Mouse (Mus musculus): ENCODE data around the gene Stk24. TPM values are rescaled to one million over a fixed set of nuclear protein-coding genes. Genes with fewer than 3 reads are reported as not detected.

Stk24 gene
- polyA plus RNA-seq, 1 experiment: 32.3 TPM

DNA sequence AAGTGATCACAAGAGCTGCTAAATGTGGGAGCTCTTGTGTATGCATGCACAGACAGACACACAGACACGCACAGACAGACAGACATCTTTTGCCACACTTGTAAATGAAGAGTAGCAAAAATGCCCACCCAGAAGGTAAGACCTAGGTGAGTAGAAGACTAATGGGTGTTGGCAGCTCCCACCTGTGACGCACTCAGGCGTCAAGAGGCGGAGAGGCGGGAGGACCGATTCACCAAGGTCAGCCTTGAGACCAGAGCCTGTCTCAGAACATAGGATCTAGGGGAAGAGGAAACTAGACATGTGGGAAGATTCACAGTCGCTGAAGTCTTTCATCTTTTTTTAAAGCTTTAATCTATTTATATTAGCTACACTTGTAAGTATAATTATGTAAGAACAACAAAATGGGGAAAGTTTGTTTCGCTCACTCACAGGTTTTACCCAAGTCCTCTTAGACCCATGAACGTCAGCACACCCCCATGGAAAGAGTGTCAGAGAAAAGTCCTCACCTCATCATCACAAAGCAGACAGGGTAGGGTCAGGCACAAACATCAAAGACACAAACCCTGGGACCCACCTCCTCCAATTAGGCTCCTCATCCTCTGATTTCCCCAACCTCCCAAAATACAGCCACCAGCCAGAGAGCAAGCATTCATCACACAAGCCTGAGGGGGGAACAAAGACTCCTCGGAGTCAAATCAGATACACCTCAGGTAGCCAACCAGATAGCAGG, 26.0 kb downstream of the Stk24 start:
- no peak for DNase-seq (ENCODE audit: extremely low spot score in 1 of 2, low spot score in 1 of 2)

DNA sequence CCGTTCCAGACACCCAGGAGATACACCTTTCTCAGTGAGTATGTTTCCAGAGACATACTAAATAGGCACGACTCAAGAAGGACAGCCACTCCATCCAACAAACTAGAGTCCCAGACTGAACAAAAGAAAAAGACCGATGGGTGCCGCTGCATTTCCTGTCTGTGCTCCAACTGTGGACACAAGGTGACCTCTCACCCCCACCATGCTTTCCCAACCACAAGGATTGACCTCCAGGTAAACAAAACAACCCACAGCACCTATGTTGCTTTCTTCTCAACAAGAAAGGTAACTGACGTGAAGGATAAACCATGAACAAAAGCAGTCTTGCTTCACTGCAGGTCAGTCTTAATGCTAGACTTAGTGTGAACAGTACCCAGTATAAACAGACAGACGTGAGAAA, 27.1 kb downstream of the Stk24 start:
- DNase-seq (ENCODE audit: extremely low spot score in 1 of 2, low spot score in 1 of 2): no peak

DNA sequence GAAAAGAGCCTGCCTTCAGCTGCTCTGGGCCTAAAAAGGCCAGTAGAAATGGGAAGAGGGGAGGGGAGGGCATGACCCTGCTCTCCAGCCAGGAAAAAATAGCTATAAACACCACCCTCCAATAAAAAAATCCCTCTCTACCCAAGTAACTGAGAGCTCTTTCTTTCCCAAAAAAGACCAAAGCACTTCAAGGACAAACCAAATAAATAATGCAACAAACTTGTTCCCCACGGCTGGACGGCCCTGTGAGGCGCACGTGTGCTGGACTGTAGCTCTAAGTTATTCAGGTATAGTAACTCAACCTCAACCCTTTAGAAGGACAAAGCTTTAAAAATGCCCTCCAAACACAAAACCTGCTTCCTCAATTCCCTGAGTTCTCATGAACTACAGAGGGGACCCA, 28.1 kb downstream of the Stk24 start:
- DNase-seq (ENCODE audit: extremely low spot score in 1 of 2, low spot score in 1 of 2): no peak

DNA sequence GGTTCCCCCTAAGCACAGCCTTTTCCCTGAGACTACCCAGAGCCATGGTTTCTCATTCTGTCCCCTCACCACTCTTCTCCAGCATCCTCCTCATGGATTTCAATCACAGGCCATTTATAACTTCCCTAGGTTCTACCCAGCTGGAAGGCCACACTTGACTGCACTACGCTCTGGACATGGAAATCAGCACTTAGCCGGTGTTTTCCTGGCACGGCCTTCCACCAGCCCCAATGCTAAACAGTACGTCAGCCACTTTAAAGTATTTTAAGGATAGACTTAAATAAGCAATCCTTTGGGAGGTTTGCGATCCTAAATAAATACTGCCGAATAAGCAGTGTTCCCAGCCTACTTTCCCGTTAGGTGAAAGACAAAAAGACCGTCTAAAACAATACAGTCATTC, 29.8 kb downstream of the Stk24 start:
- no peak for DNase-seq (ENCODE audit: extremely low spot score in 1 of 2, low spot score in 1 of 2)

DNA sequence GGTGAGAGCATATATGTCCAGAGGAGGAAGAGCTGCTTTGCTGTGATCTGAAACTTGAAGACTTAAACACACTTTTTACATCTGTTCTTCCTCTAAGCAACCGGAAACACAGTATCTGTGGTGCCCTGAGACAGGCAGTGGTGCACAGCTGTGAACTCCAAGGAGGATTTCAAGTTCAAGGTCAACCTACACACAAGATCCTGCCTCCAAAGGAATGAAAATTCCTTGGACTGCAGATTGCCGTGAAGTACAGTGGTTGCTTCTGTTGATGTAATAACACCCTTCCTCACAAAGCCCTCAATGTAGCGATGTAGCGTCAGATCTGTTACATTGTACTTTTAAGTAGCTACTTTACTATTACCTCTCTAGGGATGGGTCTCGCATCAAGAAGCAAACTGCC, 30.5 kb downstream of the Stk24 start:
- DNase-seq (ENCODE audit: extremely low spot score in 1 of 2, low spot score in 1 of 2): no peak

DNA sequence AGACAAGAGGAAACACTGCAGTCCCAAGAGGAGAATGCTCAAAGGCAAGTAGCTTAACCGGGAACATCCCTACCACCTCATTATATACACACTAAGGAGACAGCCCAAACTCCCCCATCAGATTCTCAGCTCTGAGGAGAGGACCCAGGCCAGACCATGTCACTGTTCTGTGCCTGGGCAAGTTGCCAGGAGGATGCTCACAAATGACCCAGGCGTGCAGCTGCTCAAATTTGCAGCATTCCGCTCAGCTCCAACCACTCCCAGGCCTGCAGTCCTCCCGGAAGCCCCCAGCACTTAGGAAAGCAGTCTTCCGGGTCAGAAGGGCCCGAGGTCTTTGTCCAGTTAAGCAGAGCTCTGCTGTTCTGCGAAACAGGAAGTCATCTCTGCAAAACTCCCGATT, 31.6 kb downstream of the Stk24 start:
- no peak for DNase-seq (ENCODE audit: extremely low spot score in 1 of 2, low spot score in 1 of 2)

DNA sequence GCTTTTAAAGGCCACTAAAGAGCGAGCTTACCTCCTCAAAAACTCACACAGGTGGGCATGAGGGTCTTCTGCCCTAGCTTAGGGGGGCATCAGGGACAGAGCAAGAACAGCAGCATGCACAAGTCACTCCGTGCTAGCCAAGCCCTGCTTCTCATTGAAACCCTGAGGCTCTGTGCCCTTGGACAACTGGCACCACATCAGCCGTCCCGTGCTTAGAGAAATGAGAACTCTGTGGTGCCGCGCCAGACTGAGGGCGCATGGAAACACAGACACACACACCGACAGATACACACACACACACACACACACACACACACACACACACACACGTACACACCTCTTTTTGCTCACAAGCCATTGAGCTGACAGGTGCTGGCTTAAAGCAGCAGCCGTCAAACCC, 32.7 kb downstream of the Stk24 start:
- no peak for DNase-seq (ENCODE audit: extremely low spot score in 1 of 2, low spot score in 1 of 2)

DNA sequence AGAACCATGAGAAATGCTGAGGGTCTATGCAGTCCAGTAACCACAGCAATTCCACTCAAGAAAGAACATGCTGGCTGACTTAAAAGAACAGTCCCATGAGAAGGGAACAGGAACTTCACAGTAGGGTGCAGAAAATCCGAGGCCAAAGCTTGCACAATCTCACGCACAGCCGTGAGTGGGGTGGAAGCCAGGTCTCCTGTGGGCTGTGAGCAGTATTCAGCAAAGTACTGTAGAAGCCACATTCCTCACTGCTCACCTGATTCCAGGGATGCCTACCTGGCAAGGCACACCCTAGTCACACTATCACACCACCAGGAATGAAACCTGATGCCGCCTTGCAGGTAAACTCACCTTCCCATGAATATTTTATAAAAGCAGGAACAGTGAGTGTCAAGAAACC, 33.2 kb downstream of the Stk24 start:
- DNase-seq (ENCODE audit: extremely low spot score in 1 of 2, low spot score in 1 of 2): no peak

DNA sequence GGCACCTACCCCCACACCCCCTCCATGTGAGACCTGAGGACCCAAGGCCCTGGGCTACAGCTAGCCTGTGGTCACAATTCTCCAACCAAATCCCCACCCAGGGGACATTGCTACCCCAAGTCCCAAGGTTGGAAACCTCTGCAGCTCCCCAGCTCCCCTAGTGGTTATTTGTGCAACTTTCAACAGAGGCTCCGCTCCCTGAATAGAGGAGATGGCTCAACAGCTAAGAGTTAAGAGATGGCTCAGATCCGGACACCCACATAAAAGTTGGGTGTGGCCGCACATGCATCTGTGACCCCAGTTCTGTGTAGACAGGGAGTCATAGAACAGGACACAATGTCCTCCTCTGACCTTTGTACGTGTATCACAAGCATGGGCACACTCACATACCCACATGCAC, 33.8 kb downstream of the Stk24 start:
- no peak for DNase-seq (ENCODE audit: extremely low spot score in 1 of 2, low spot score in 1 of 2)

DNA sequence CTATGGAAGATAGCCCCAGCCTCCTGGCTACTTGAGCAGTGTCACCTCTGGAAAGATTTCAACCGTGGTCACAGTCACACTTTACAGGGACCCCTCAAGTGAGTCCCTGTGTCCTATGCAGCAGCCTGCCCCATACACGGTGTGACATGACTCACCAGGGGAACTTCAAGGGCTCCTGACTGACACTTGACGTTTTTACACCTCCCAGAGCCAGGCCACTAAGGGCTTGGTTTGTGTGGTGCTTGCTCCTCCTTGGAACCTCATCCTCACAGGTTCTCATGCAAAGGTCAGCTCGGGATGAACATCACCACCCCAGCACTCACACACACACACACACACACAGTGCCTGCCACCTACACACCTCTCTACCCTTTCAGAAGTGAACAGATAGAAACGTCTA, 34.9 kb downstream of the Stk24 start:
- no peak for DNase-seq (ENCODE audit: extremely low spot score in 1 of 2, low spot score in 1 of 2)

DNA sequence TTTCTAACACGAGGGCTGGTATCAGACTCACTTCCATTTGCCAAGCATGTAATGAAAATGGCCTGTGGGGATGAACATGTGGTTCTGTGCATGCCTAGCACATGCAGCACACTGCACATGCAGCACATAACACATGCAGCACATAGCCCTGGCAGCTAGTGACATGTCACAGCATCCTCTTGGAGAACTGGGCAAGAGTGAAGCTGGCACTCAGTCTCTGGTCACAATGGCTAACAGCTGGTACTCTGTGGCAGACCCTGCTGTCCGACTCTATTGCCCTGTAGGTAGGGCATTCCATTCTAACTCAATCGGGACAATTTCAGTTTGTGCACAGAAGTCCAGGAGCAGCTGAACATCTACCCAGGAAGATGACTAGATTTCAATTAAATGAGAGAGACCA, 36.9 kb downstream of the Stk24 start:
- DNase-seq (ENCODE audit: extremely low spot score in 1 of 2, low spot score in 1 of 2): no peak

DNA sequence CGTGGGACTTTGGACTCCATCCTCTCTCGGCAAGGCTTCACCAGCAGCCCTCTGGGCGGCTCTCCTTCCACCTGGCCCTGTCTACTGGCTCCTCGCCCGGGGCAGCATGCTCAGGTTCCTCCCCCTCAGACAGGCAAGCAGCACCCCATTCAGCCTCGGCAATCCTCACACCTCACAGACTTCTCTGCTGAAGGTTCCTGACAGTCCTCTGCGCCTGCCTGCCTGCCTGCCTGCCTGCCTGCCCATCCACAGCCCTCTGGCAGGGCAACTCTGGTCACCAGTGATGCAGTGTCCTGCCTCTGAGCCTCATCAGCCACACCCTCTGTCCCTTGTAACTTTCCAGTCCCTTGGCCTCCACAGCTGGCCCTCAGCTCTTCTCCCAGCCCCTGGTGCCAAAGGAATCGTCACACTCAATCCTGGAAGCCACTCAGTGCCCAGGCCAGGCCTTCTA, 39.8 kb downstream of the Stk24 start:
- no peak for DNase-seq (ENCODE audit: extremely low spot score in 1 of 2, low spot score in 1 of 2)

DNA sequence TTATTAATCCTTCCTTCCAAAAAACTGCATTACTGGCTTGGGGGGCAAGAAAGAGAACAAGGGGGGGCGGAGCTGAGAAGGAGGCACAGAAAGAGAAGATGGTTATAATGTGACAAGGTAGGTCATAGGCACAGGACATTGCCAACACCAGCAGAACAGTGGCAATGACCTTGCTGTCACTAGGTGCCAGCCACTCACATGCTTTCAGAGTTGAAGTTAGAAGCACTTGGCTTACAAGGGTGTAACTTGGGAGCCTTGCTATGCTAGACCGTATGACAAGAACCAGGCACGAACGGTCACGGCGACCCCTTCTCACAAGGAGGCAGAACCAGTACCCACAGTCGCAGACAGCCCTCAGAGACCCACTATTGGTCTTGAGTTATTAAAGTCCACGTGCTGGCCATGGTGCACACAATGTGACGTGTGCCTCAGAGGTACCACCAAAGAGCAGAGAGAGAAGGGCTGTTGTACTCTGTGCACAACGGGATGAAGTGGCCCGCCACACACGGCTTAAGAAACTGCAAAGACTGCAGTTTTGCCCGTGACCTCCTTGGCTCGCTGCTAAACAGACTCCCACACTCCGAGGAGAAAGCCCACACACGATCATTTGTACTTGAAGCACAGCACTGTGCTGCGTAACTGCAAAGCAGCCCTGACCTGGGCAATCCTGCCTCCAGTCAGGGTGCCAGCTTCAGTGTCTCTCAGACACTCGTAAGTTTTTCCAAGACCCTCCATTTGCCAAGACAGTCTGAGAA, 40.8 kb downstream of the Stk24 start:
- no peak for DNase-seq (ENCODE audit: extremely low spot score in 1 of 2, low spot score in 1 of 2)

DNA sequence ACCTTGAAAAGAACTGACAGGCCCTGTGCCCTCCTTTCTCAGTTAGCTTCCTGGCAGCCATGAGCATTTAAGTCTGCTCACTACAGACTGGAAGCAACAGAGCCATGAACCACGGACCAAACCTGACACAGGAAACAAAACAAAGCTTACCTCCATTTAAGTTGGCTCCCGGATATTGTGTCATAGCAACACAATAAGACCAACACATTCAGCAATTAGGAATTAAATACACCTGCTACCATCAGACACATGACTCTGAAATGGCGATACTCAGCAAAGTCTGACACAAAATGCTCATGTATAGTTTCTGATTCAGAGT, 49.8 kb downstream of the Stk24 start:
- no peak for DNase-seq (ENCODE audit: extremely low spot score in 1 of 2, low spot score in 1 of 2)

DNA sequence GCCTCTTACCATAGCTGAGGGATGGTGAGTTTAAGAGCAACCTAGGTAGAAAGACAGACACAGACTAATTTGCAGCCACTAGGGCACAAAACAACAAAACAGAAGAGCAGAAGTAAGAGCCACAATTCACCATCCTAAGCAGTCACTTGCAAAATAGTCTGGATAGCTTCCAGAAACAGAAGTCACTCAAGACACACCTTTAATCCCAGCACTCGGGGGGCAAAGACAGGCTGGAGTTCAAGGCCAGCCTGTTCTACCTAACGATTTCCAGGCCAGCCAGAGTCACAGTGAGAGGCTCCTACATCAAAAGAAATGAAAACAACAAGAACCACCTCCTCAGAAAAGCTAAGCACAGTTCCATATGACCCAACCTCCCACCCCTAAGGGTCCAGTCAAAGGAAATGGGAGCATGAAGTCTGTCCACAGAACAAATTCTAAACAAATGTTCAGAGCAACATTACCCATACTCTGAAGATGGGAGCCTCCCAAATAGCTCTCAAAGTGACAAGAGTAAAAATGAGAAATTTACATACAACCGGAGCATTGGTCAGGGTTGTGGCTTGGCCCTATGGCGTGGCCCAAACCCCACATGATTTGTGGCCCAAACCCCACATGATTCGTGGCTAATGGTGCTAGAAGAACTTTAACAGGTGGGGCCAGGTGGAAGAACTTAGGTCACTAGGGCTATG, 50.3 kb downstream of the Stk24 start:
- no peak for DNase-seq (ENCODE audit: extremely low spot score in 1 of 2, low spot score in 1 of 2)

DNA sequence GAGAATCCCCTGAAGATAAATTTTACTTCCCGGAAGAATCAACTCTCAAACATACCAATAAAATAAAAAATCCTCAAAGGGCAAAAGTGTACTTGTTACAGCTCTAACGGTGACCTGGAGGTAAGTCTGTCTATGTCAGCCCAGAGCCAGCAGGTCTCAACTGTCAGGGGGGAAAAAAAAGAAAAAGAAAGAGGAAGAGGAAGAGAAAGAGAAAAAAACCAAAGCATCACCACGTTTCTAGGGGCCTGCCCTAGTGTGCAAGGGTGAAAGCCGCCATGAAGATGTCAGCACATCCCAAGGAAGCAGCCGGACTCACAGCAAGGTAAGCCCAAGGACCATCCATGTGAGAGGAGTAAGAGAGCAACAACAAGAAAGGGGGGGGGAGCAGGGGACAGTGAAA, 50.9 kb downstream of the Stk24 start:
- no peak for DNase-seq (ENCODE audit: extremely low spot score in 1 of 2, low spot score in 1 of 2)

DNA sequence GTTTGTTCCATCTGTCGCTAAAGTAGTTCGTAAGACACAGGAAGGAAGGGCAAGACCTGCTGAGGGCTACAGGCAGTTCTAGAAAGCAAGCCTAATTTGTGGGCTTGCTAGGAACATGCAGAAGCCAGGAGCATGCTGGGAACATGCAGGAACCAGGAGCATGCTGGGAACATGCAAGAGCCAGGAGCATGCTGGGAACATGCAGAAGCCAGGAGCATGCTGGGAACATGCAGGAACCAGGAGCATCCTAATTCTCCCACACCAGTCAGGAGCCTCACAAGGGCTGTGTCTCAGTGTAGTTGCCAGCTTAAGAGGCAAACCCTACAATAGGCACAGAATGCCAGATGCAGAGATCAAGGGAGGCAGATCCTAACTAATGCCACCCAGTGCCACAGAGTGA, 53.4 kb downstream of the Stk24 start:
- no peak for DNase-seq (ENCODE audit: extremely low spot score in 1 of 2, low spot score in 1 of 2)

DNA sequence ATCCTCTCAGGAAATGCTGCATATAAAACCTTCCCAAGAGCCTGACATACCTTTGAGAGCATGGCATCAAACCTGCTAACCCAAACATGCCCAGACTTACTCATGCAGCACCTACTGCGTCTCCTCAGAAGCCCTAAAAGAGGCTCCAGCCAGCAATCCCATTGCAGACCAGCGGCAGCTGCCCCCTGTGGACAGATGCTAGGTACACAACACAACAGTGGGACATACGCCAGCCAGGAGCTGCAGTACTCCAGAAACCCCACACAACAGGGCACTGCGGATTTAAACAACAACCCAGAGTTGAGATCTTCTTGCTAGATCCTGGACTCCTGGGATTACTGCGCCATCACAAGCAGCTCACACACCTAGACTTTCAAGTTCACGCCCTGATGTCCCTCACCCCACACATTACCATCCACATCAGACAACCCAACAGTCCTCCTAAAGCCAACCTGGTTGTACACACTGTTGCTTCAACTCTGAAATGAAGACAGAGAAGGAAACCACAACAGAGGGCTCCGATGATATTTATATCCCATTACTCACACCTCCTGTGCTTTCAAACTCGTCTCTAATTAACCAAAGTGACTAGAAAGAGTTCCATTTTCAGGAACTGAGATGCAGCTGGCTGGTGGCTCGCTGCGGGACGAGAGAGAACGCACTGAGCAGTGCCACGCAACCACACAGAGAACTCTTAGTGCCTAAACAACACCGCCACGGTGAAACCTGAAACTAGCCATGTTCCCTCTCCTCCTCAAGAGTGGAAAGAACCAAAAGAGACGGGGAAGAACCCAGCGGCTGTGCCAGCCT, 55.1 kb downstream of the Stk24 start:
- peak in 1 of 2 experiments; percentile 49 for DNase-seq (ENCODE audit: extremely low spot score in 1 of 2, low spot score in 1 of 2)

DNA sequence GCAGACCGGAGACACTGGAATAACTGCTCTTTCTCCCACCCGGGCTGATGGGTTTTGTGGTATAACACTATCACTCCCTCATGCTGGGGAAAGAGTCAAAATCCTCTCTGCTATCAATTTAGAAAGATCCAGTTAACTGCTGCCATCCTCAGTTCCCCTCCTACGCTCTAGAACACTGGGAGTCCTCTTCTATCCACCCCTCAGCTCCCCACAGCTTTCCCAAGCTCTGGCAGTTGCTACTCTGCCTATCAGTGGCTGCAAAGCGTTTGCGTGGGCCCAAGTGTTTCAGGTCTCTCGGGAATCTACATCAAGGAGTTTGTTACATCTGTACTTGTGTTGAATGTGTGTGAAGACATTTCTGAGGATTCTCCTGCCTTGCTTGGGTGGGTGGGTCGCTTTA, 57.2 kb downstream of the Stk24 start:
- peak; percentile 85 to 87 for DNase-seq (ENCODE audit: extremely low spot score in 1 of 2, low spot score in 1 of 2)

DNA sequence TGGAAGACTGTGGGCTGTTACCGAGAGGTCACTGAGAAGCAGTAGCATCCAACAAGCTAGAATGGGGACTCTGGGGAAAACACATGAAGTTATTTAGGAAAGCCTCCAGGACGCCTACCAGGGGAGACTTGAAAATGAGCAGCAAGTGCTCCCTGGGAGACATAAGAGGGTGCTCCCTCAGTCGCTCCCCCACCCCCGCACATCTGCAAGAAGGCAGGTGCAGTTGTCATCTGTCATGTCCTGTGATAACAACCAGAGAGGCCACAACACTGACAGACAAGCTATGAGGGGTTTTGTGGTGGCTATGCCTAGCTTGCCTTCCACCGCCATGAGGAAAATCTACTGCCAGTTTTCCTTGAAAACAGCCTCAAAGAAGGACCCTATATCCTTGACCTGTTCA, 57.7 kb downstream of the Stk24 start:
- no peak for DNase-seq (ENCODE audit: extremely low spot score in 1 of 2, low spot score in 1 of 2)

DNA sequence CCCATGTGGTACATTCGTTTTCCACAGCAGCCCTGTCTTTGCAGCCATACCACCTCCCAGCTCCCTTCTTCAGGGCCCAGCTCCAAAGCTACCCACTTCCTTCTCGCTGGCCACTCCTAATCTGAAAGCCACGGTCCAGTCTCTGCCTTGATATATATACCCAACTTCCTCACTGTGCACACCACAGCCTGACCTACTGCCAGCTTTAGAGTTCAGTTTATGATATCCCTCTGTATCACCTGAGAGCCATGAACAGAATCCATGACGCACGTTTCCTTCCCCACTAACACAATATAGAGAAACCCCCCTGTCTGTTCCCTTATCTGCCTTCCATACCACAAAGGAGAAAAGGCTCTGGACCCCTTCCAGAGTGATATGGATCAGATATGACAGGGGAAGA, 61.4 kb downstream of the Stk24 start:
- no peak for DNase-seq (ENCODE audit: extremely low spot score in 1 of 2, low spot score in 1 of 2)
